Mouse (Mus musculus): ENCODE data around the gene Bckdk. TPM values are rescaled to one million over a fixed set of nuclear protein-coding genes. Genes with fewer than 3 reads are reported as not detected.
A peak's percentile ranks its signal among the peaks of the same experiment; 100 is the strongest.

The Bckdk gene
- polyA plus RNA-seq, 1 experiment from 2014 or later = 120 TPM

- TF ChIP-seq CTCF (IDR thresholded peaks at IDR 0.05; ENCODE audit: low read depth) = no peak
- no peak for DNase-seq (ENCODE audit: low spot score)
- no peak overlapping the region for H3K27ac ChIP-seq
- H3K27me3 ChIP-seq (ENCODE audit: insufficient read depth, low read length) = no peaks in the 10 kb centered on the region
- H3K9me3 ChIP-seq (replicated peaks; ENCODE audit: low read length) = no peaks in the 10 kb centered on the region
- H3K4me2 ChIP-seq (ENCODE audit: low read length) = no peak overlapping the region
- H3K4me3 ChIP-seq (replicated peaks; ENCODE audit: low read depth, low read length) = no peak overlapping the region
- H3K36me3 ChIP-seq (ENCODE audit: insufficient read depth, low read length) = peaks cover 8% of the 10 kb centered on the region; the same call in 1 of the 2 replicates
- WGBS = 81% methylated on average over 2 of the region's 2 CpGs
- no peak overlapping the region for H3K9ac ChIP-seq (ENCODE audit: low read depth, low read length)
- ATAC-seq (replicated peaks; ENCODE audit: low FRiP score, low read depth) = no peak
- H3K4me1 ChIP-seq (replicated peaks; ENCODE audit: insufficient read depth, low read length) = 0 out of 2 replicates have a peak, but pooled peaks cover 4% of the 10 kb centered on the region
These were observed 2.1 kb upstream of the Bckdk start for GRCm38 (mm10) chr7:127901772-127902171.

GRCm38 (mm10) chr7:127907939-127908338, 4.1 kb downstream of the Bckdk start:
- Histone ChIP-seq H3K27me3 (ENCODE audit: insufficient read depth, low read length) (no peaks in the 10 kb centered on the region), H3K9ac (ENCODE audit: low read depth, low read length) (no peak overlapping the region), H3K4me3 (replicated peaks; ENCODE audit: low read depth, low read length) (no peak overlapping the region), H3K27ac (no peak overlapping the region), H3K4me2 (ENCODE audit: low read length) (no peak overlapping the region), H3K4me1 (replicated peaks; ENCODE audit: insufficient read depth, low read length) (0 out of 2 replicates have a peak, but pooled peaks cover 6% of the 10 kb centered on the region), H3K9me3 (replicated peaks; ENCODE audit: low read length) (no peaks in the 10 kb centered on the region), H3K36me3 (ENCODE audit: insufficient read depth, low read length) (peaks cover 24% of the 10 kb centered on the region)
- ATAC-seq (replicated peaks; ENCODE audit: low FRiP score, low read depth) = no peak
- TF ChIP-seq CTCF (IDR thresholded peaks at IDR 0.05; ENCODE audit: low read depth) = no peak
- no peak for DNase-seq (ENCODE audit: low spot score)
- 95% methylated on average over 12 of the region's 12 CpGs for WGBS

GRCm38 (mm10) chr7:127908656-127909055, 4.8 kb downstream of the Bckdk start:
- no peak for DNase-seq (ENCODE audit: low spot score)
- no peak for ATAC-seq (replicated peaks; ENCODE audit: low FRiP score, low read depth)
- Histone ChIP-seq H3K4me2 (ENCODE audit: low read length) (no peak overlapping the region), H3K9me3 (replicated peaks; ENCODE audit: low read length) (no peaks in the 10 kb centered on the region), H3K4me1 (replicated peaks; ENCODE audit: insufficient read depth, low read length) (0 out of 2 replicates have a peak, but pooled peaks cover 10% of the 10 kb centered on the region), H3K36me3 (ENCODE audit: insufficient read depth, low read length) (peaks cover 24% of the 10 kb centered on the region), H3K27me3 (ENCODE audit: insufficient read depth, low read length) (no peaks in the 10 kb centered on the region), H3K4me3 (replicated peaks; ENCODE audit: low read depth, low read length) (no peak overlapping the region), H3K27ac (no peak overlapping the region), H3K9ac (ENCODE audit: low read depth, low read length) (no peak overlapping the region)
- TF ChIP-seq CTCF (IDR thresholded peaks at IDR 0.05; ENCODE audit: low read depth) = no peak
- 79% methylated on average over 4 of the region's 4 CpGs for WGBS

- peak; percentile 94 for ATAC-seq (replicated peaks; ENCODE audit: low FRiP score, low read depth)
- no peak for TF ChIP-seq CTCF (IDR thresholded peaks at IDR 0.05; ENCODE audit: low read depth)
These were observed 8.4 kb downstream of the Bckdk start, which contains the start of gene Kat8 for GRCm38 (mm10) chr7:127912190-127912871. Kat8 (plus strand) TSS chr7:127912516.

GRCm38 (mm10) chr7:127912938-127913337, 9.1 kb downstream of the Bckdk start:
- ATAC-seq (replicated peaks; ENCODE audit: low FRiP score, low read depth) (no peak), DNase-seq (ENCODE audit: low spot score) (no peak)
- peaks cover 15% of the 10 kb centered on the region for H3K36me3 ChIP-seq (ENCODE audit: insufficient read depth, low read length)
- no peaks in the 10 kb centered on the region for H3K9me3 ChIP-seq (replicated peaks; ENCODE audit: low read length)
- TF ChIP-seq CTCF (IDR thresholded peaks at IDR 0.05; ENCODE audit: low read depth) = no peak
- H3K27ac ChIP-seq = peak overlapping the region; percentile 84; the same call in 1 of the 2 replicates
- peak overlapping the region; percentile 78 for H3K4me3 ChIP-seq (replicated peaks; ENCODE audit: low read depth, low read length)
- 0 out of 2 replicates have a peak, but pooled peaks cover 6% of the 10 kb centered on the region for H3K4me1 ChIP-seq (replicated peaks; ENCODE audit: insufficient read depth, low read length)
- no peaks in the 10 kb centered on the region for H3K27me3 ChIP-seq (ENCODE audit: insufficient read depth, low read length)
- peak overlapping the region; percentile 67 for H3K9ac ChIP-seq (ENCODE audit: low read depth, low read length)
- H3K4me2 ChIP-seq (ENCODE audit: low read length) = peak overlapping the region; percentile 66
- WGBS = 27% methylated on average over 4 of the region's 4 CpGs

More at GRCm38 (mm10) chr7:127912190-127912871, 8.4 kb downstream of the Bckdk start, which contains the start of gene Kat8:
- 0 out of 2 replicates have a peak, but pooled peaks cover 6% of the 10 kb centered on the region for H3K4me1 ChIP-seq (replicated peaks; ENCODE audit: insufficient read depth, low read length)
- no peaks in the 10 kb centered on the region for H3K27me3 ChIP-seq (ENCODE audit: insufficient read depth, low read length)
- peak within 1 kb of the TSS; percentile 66 for H3K4me2 ChIP-seq (ENCODE audit: low read length)
- WGBS = under 1% methylated on average over 40 of the region's 40 CpGs
- H3K36me3 ChIP-seq (ENCODE audit: insufficient read depth, low read length) = peaks cover 20% of the 10 kb centered on the region
- DNase-seq (ENCODE audit: low spot score) = peak; percentile 97
- peak within 1 kb of the TSS; percentile 67 for H3K9ac ChIP-seq (ENCODE audit: low read depth, low read length)
- no peaks in the 10 kb centered on the region for H3K9me3 ChIP-seq (replicated peaks; ENCODE audit: low read length)
- peak within 1 kb of the TSS; percentile 78 for H3K4me3 ChIP-seq (replicated peaks; ENCODE audit: low read depth, low read length)
- H3K27ac ChIP-seq = peak within 1 kb of the TSS; percentile 84

GRCm38 (mm10) chr7:127915293-127915692, 11.4 kb downstream of the Bckdk start:
- H3K27ac ChIP-seq = no peak overlapping the region
- no peaks in the 10 kb centered on the region for H3K9me3 ChIP-seq (replicated peaks; ENCODE audit: low read length)
- H3K4me3 ChIP-seq (replicated peaks; ENCODE audit: low read depth, low read length) = no peak overlapping the region
- WGBS = 91% methylated on average over 12 of the region's 12 CpGs
- 0 out of 2 replicates have a peak, but pooled peaks cover 6% of the 10 kb centered on the region for H3K4me1 ChIP-seq (replicated peaks; ENCODE audit: insufficient read depth, low read length)
- TF ChIP-seq CTCF (IDR thresholded peaks at IDR 0.05; ENCODE audit: low read depth) = no peak
- ATAC-seq (replicated peaks; ENCODE audit: low FRiP score, low read depth) (no peak), DNase-seq (ENCODE audit: low spot score) (no peak)
- H3K9ac ChIP-seq (ENCODE audit: low read depth, low read length) = no peak overlapping the region
- peaks cover 7% of the 10 kb centered on the region; the same call in 1 of the 2 replicates for H3K36me3 ChIP-seq (ENCODE audit: insufficient read depth, low read length)
- no peaks in the 10 kb centered on the region for H3K27me3 ChIP-seq (ENCODE audit: insufficient read depth, low read length)
- H3K4me2 ChIP-seq (ENCODE audit: low read length) = no peak overlapping the region
